34 mouse cellular contexts compared by ENCODE assay signal in genomic region chr3:146417873-146418272, GRCm38 (mm10).
"Had no signal": no experiment of that assay in that cellular context is flagged by ENCODE, and none has a peak within 500 bp of the region (broad histone marks: within the 10 kb centered on the region; RNA-seq: fewer than 3 reads in every experiment).

No protein-coding gene starts in this region.

- H3K4me2 ChIP-seq: heart, embryonic 11.5 days; heart, embryonic 12.5 days; heart, embryonic 13.5 days; heart, embryonic 15.5 days; hindbrain, embryonic 12.5 days; hindbrain, embryonic 13.5 days; hindbrain, embryonic 14.5 days; hindbrain, embryonic 15.5 days; intestine, embryonic 15.5 days; kidney, embryonic 15.5 days had no signal

- DNase-seq: heart, postnatal 10 days; heart, postnatal 14 days; heart, postnatal 36 days; heart, postnatal 4 days; kidney, adult 11 months; kidney, adult 18-20 months; kidney, adult 2 months; kidney, adult 8-10 months; kidney, adult 9 months; kidney, postnatal 10 days; kidney, postnatal 14 days; kidney, postnatal 36 days; kidney, postnatal 4 days; layer of hippocampus, adult 9-11 months; layer of hippocampus, postnatal 36 days had no signal

- H3K9ac ChIP-seq: heart, embryonic 12.5 days; heart, embryonic 13.5 days; heart, embryonic 15.5 days; hindbrain, embryonic 12.5 days; hindbrain, embryonic 13.5 days; hindbrain, embryonic 14.5 days; hindbrain, embryonic 15.5 days; intestine, embryonic 15.5 days; kidney, embryonic 15.5 days had no signal

- H3K9me3 ChIP-seq: heart, embryonic 10.5 days; heart, embryonic 12.5 days; heart, embryonic 13.5 days; heart, embryonic 15.5 days; hindbrain, embryonic 10.5 days; hindbrain, embryonic 12.5 days; hindbrain, embryonic 13.5 days; hindbrain, embryonic 15.5 days; intestine, embryonic 15.5 days; kidney, embryonic 15.5 days had no signal

- H3K27ac ChIP-seq: heart, embryonic 10.5 days; heart, embryonic 13.5 days; heart, embryonic 15.5 days; hindbrain, embryonic 10.5 days; hindbrain, embryonic 12.5 days; hindbrain, embryonic 13.5 days; hindbrain, embryonic 14.5 days; hindbrain, embryonic 15.5 days; hindbrain, postnatal 0 days; intestine, embryonic 15.5 days; kidney, embryonic 15.5 days; kidney, postnatal 0 days had no signal

- H3K27me3 ChIP-seq: heart, embryonic 12.5 days; heart, embryonic 13.5 days; heart, embryonic 15.5 days; hindbrain, embryonic 12.5 days; hindbrain, embryonic 13.5 days; hindbrain, embryonic 15.5 days; intestine, embryonic 15.5 days; kidney, embryonic 15.5 days had no signal

- H3K4me3 ChIP-seq: heart, embryonic 10.5 days; heart, embryonic 12.5 days; heart, embryonic 13.5 days; heart, embryonic 15.5 days; hindbrain, embryonic 10.5 days; hindbrain, embryonic 12.5 days; hindbrain, embryonic 13.5 days; hindbrain, embryonic 15.5 days; intestine, embryonic 15.5 days; kidney, embryonic 15.5 days; layer of hippocampus, adult 2 months had no signal

- ATAC-seq: hindbrain, embryonic 16.5 days; hindbrain, postnatal 0 days; inflammation-experienced regulatory T-cells, adult 6 months; intestine, embryonic 15.5 days; intestine, embryonic 16.5 days; intestine, postnatal 0 days had no signal

- H3K4me1 ChIP-seq: hindbrain, embryonic 12.5 days; hindbrain, embryonic 13.5 days; hindbrain, embryonic 15.5 days had no signal
